Mouse (Mus musculus): Measurements from ENCODE around the gene Nacc1. TPM values are rescaled to one million over a fixed set of nuclear protein-coding genes. Genes with fewer than 3 reads are reported as not detected.

Nacc1 gene
- total and polyA plus RNA-seq, 2 experiments from 2014 or later = 13.8 to 102 TPM

GRCm38 (mm10) chr8:84725246-84725940 lies 37.7 kb upstream of the Nacc1 start:
- DNase-seq (ENCODE audit: low spot score) (no peak), ATAC-seq (ENCODE audit: low FRiP score) (no peak)
- Histone ChIP-seq H3K9ac (replicated peaks; ENCODE audit: low read length, poor library complexity, severe bottlenecking) (no peak overlapping the region), H3K9me3 (ENCODE audit: low read length) (no peaks in the 10 kb centered on the region), H3K4me1 (ENCODE audit: insufficient read depth, low read length) (peaks cover 14% of the 10 kb centered on the region), H3K4me3 (ENCODE audit: low read depth, low read length) (no peak overlapping the region), H3K27me3 (ENCODE audit: insufficient read depth, low read length) (no peaks in the 10 kb centered on the region), H3K36me3 (ENCODE audit: insufficient read depth, low read length) (no peaks in the 10 kb centered on the region), H3K27ac (ENCODE audit: low read depth, low read length) (no peak overlapping the region), H3K4me2 (ENCODE audit: low read depth, low read length, poor library complexity, severe bottlenecking) (no peak overlapping the region)
- WGBS = 55% methylated on average over 10 of the region's 10 CpGs
- no peak for TF ChIP-seq CTCF (IDR thresholded peaks at IDR 0.05)

- Histone ChIP-seq H3K4me1 (ENCODE audit: insufficient read depth, low read length) (peaks cover 13% of the 10 kb centered on the region), H3K4me2 (ENCODE audit: low read depth, low read length, poor library complexity, severe bottlenecking) (no peak overlapping the region), H3K4me3 (ENCODE audit: low read depth, low read length) (no peak overlapping the region), H3K9ac (replicated peaks; ENCODE audit: low read length, poor library complexity, severe bottlenecking) (no peak overlapping the region), H3K27me3 (ENCODE audit: insufficient read depth, low read length) (no peaks in the 10 kb centered on the region), H3K36me3 (ENCODE audit: insufficient read depth, low read length) (no peaks in the 10 kb centered on the region), H3K27ac (ENCODE audit: low read depth, low read length) (no peak overlapping the region), H3K9me3 (ENCODE audit: low read length) (no peaks in the 10 kb centered on the region)
- 47% methylated on average over 9 of the region's 9 CpGs for WGBS
- DNase-seq (ENCODE audit: low spot score) = no peak
- no peak for TF ChIP-seq CTCF (IDR thresholded peaks at IDR 0.05)
- no peak for ATAC-seq (ENCODE audit: low FRiP score)
Measured at GRCm38 (mm10) chr8:84724683-84725082, 37.0 kb upstream of the Nacc1 start.

- Histone ChIP-seq H3K36me3 (ENCODE audit: insufficient read depth, low read length) (no peaks in the 10 kb centered on the region), H3K4me3 (ENCODE audit: low read depth, low read length) (no peak overlapping the region), H3K9ac (replicated peaks; ENCODE audit: low read length, poor library complexity, severe bottlenecking) (peak overlapping the region; percentile 33; the same call in 1 of the 2 replicates), H3K27me3 (ENCODE audit: insufficient read depth, low read length) (no peaks in the 10 kb centered on the region), H3K27ac (ENCODE audit: low read depth, low read length) (peak overlapping the region; percentile 47), H3K9me3 (ENCODE audit: low read length) (no peaks in the 10 kb centered on the region), H3K4me2 (ENCODE audit: low read depth, low read length, poor library complexity, severe bottlenecking) (no peak overlapping the region), H3K4me1 (ENCODE audit: insufficient read depth, low read length) (peaks cover 13% of the 10 kb centered on the region)
- no peak for TF ChIP-seq CTCF (IDR thresholded peaks at IDR 0.05)
- DNase-seq (ENCODE audit: low spot score) (no peak), ATAC-seq (ENCODE audit: low FRiP score) (no peak)
- WGBS = 26% methylated on average over 7 of the region's 7 CpGs
Measured at GRCm38 (mm10) chr8:84723571-84723900, 35.9 kb upstream of the Nacc1 start.

GRCm38 (mm10) chr8:84722850-84723570 lies 35.3 kb upstream of the Nacc1 start, which contains the start of gene G430095P16Rik:
Gene G430095P16Rik (plus strand): TSS chr8:84723007.
- H3K4me2 ChIP-seq (ENCODE audit: low read depth, low read length, poor library complexity, severe bottlenecking) = no peak within 1 kb of the TSS
- DNase-seq (ENCODE audit: low spot score) (no peak), ATAC-seq (ENCODE audit: low FRiP score) (peak; percentile 31)
- TF ChIP-seq CTCF (IDR thresholded peaks at IDR 0.05) = peak; percentile 17; the same call in 1 of the 2 replicates
- no peaks in the 10 kb centered on the region for H3K9me3 ChIP-seq (ENCODE audit: low read length)
- H3K27me3 ChIP-seq (ENCODE audit: insufficient read depth, low read length) = no peaks in the 10 kb centered on the region
- H3K27ac ChIP-seq (ENCODE audit: low read depth, low read length) = peak within 1 kb of the TSS; percentile 51
- H3K4me1 ChIP-seq (ENCODE audit: insufficient read depth, low read length) = peaks cover 13% of the 10 kb centered on the region
- H3K4me3 ChIP-seq (ENCODE audit: low read depth, low read length) = no peak within 1 kb of the TSS
- no peaks in the 10 kb centered on the region for H3K36me3 ChIP-seq (ENCODE audit: insufficient read depth, low read length)
- 24% methylated on average over 10 of the region's 10 CpGs for WGBS
- peak within 1 kb of the TSS; percentile 33; the same call in 1 of the 2 replicates for H3K9ac ChIP-seq (replicated peaks; ENCODE audit: low read length, poor library complexity, severe bottlenecking)

- peak overlapping the region; percentile 51; the same call in 1 of the 2 replicates for H3K27ac ChIP-seq (ENCODE audit: low read depth, low read length)
- H3K4me2 ChIP-seq (ENCODE audit: low read depth, low read length, poor library complexity, severe bottlenecking) = no peak overlapping the region
- no peaks in the 10 kb centered on the region for H3K36me3 ChIP-seq (ENCODE audit: insufficient read depth, low read length)
- TF ChIP-seq CTCF (IDR thresholded peaks at IDR 0.05) = no peak
- no peak overlapping the region for H3K4me3 ChIP-seq (ENCODE audit: low read depth, low read length)
- no peaks in the 10 kb centered on the region for H3K27me3 ChIP-seq (ENCODE audit: insufficient read depth, low read length)
- no peaks in the 10 kb centered on the region for H3K9me3 ChIP-seq (ENCODE audit: low read length)
- no peak overlapping the region for H3K9ac ChIP-seq (replicated peaks; ENCODE audit: low read length, poor library complexity, severe bottlenecking)
- DNase-seq (ENCODE audit: low spot score) (no peak), ATAC-seq (ENCODE audit: low FRiP score) (no peak)
- peaks cover 13% of the 10 kb centered on the region for H3K4me1 ChIP-seq (ENCODE audit: insufficient read depth, low read length)
- 67% methylated on average over 6 of the region's 6 CpGs for WGBS
Measured at GRCm38 (mm10) chr8:84722530-84722849, 34.8 kb upstream of the Nacc1 start.

Measured in midbrain, postnatal 0 days (tissue).